Mouse (Mus musculus) left cerebral cortex, postnatal 36 days (tissue): ENCODE results near the gene Fzd10. TPM values are rescaled to one million over a fixed set of nuclear protein-coding genes. Genes with fewer than 3 reads are reported as not detected.

Experiments used
- DNase-seq, 2 experiments: peaks; one replicate each; pipeline ENCODE4 v3.0.0; 2021 to 2022; ENCODE audit warnings: low spot score in 2 of 2, mixed read lengths in 1 of 2
- intact Hi-C: fragments of 180-260 bp; cut with DNase I; formaldehyde crosslinking; loops from one replicate; pipeline ENCODE4 v1.15.1; 2025
- total RNA-seq, 2 experiments: library from RNA; stranded (reverse); gene quantifications; 2 replicates each; pipeline ENCODE4 v1.2.3; 2021

Gene Fzd10
- 1 to 10 TPM; 3.1 to 3.9 TPM for total RNA-seq

GRCm38 (mm10) chr5:128600072-128601021, at the start of gene Fzd10:
Gene Fzd10 (plus strand): TSS chr5:128600844.
- intact Hi-C loops, result no loop called here
- no peak for DNase-seq

DNA sequence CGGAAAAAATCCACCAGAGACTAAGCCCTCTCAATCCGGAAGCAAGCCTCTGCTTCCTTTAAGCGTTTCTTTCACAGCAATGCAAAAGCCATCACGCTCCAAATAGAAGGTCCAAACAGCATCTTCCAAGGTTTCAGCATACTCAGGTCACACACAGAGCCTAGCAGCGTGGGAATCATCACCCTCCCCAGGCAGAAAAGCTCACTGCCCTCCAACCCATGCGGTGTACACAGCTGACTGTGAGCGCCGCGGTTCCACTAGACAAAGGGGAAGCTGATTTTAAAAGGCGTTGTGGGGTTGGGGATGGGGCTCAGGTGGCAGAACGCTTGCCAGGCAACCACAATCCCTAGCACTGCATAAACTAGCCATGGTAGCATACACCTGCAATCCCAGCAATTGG, 49.2 kb upstream of the Fzd10 start:
- intact Hi-C loops, result no loop called here
- no peak for DNase-seq

DNA sequence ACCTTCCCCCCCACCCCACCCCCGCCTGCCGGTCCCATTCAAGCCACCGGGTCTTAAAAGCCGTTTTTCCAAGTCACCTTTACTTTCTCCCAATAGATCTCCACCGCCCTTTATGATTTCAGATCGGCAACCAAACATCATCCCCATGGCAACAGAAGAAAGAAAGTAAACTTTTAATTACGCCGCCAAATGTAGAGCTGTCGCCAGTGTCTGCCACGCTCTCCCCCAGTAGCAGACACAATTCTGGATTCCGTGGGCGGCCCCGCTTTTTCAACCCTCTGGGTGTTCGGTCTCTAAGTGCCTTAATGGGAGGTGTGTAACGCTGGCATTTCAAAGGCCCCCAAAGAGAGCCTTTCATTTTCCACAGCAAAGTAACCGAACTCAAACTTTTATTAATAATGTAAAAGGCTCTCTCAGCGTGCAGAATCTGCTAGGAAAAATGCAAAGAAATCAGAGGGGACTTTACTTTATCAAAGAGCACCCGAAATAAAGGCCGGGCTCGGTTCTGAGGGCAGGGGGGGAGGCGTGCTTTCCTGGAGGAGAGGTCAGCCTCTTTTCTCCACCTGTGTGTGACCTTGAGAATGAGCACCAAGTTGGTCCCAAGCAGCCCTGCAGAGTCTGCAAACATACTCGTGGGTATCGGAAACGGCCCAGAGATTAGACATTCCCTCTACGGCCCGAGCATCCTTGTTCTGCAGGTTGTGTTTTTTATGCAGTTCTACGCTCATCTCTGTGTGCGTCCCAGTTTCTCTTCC, 48.3 kb upstream of the Fzd10 start:
- DNase-seq, result peak in 1 of 2 experiments; percentile 20
- intact Hi-C loops, result no loop called here

- intact Hi-C loops, result no loop called here
- no peak for DNase-seq
These were observed 42.5 kb upstream of the Fzd10 start for GRCm38 (mm10) chr5:128558126-128558525.

DNA sequence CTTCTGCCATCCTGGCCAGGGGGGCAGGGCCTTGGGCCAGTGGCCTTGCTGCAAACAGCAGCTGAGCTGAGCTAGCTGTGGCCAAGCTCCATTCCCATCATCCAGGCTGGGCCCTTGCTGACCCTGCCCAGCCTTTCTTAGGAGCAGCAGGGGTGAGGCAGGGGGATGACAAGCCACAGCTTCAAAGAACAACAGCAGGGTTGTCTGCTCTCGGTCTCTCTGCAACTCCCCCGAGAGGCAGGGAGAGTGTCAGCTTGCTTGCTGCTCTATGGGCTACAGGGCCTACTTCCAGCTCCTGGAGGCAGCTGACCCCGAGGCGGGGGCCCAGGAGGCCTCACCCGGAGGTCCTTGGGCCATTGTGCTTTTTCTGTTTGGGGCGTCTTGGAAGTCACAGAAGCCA, 33.3 kb upstream of the Fzd10 start:
- DNase-seq, result no peak
- intact Hi-C loops, result no loop called here

DNA sequence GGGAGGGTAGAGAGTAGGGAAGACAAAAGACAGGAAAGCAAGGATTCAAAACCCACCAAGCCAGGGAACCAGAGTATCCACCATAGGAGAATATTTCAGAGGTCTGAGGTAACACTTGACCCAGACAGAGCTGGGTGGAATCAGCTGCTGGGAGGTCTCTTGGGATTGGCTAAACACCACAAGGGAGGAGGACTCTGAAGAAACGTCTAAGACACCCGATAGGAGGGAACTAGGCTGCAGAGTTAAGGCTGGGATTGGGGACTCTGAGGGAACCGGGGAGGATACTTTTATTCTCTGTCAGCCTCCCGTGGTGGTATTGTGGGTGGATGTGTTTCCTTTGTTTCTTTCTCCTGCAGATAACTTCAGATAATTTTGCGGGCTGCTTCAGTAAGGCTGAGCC, 31.7 kb upstream of the Fzd10 start:
- intact Hi-C loops, result no loop called here
- no peak for DNase-seq

- intact Hi-C loops, result no loop called here
- no peak for DNase-seq
These were observed 30.6 kb upstream of the Fzd10 start for GRCm38 (mm10) chr5:128570091-128570490.

DNA sequence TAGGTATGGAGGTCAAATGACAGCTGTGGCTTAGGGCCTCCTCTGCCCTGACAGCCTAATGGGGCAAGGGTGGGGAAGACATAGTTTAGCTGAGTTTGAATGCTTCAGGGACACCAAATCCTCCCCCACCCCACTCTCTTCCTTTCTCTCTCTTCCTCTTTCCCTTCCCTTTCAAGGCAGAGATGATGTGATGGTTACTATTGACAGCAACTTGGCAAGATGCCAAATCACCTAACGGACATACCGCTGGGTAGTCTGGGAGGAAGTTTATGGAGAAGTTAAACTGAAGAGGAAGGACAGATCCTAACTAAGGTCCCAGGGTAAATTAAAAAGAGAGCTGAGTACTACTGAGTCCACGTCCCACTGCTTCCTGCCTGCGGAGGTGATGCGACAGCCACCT, 29.8 kb upstream of the Fzd10 start:
- intact Hi-C loops, result no loop called here
- no peak for DNase-seq

DNA sequence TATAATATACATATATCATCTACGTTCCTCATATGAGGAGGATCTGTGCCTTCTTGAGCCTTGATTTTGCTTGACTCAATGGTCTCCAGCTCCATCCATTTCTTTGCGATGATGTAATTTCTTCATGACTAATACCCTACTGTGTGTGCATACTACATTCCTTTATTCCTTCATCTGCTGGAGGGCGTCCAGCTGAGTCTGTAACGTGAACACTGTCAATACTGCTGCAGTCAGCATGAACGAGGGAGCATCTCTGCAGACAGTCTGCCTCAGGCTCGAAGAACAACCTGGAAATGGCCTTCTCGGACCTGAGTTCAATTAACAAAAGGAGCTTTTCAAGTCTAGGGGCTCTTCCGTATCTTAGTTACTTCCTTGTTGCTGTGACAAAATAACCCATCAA, 28.9 kb upstream of the Fzd10 start:
- intact Hi-C loops, result no loop called here

GRCm38 (mm10) chr5:128575997-128576579, 24.6 kb upstream of the Fzd10 start:
- intact Hi-C loops, result no loop called here
- DNase-seq, result peak in 1 of 2 experiments; percentile 15

More for the DNA sequence above, 28.9 kb upstream of the Fzd10 start:
- DNase-seq, result no peak

DNA sequence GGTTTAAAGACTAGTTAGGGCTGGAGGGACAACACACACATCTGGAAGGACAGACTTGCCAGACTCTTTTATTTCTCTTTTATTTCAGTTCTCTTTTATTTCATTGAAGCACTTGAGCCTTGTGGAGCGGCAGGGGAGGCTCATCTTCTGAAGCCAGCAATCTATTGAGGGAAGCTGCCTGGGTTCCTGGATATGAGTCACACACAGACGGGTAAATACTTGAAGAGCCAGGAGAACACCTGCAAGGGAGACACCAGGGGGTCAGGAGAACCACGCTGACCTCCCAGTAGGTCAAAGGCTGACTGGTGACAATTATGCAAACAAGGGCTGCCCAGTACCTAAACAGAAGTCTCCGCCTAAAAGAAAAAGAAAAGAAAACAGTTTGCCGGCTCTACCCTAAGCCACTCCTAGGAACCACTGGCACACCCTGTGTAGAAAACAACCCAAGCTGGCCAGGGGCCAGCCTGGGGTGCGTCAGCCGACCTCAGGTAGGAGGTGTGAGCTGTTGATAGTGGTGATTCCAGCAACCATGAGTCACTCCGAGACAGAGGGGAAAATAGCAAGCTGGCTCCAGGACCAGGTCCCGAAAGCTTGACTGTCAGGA, 21.5 kb upstream of the Fzd10 start:
- DNase-seq, result no peak
- intact Hi-C loops, result no loop called here

GRCm38 (mm10) chr5:128580931-128581330, 19.7 kb upstream of the Fzd10 start:
- intact Hi-C loops, result no loop called here

GRCm38 (mm10) chr5:128581516-128581921, 19.1 kb upstream of the Fzd10 start:
- no peak for DNase-seq
- intact Hi-C loops, result no loop called here

More at GRCm38 (mm10) chr5:128580931-128581330, 19.7 kb upstream of the Fzd10 start:
- no peak for DNase-seq

DNA sequence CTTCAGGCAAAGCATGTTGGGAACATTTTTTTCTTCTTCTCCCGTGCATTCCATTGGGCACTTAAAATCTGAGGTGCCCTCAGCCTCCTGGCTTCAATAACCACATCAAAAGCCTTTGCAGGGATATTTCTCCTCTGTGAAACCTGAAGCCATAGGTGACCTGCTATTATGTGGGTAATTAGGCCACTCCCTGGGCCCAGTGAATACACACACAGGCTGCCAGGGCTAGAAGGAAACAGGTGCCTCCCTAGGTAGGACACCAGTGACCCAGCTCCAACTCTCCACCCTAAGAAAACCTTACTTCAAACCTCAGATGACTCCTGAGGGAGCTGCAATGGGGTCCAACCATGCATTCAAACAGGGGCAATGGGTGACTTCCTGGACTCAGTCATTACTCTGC, 11.4 kb upstream of the Fzd10 start:
- intact Hi-C loops, result no loop called here
- DNase-seq, result no peak

GRCm38 (mm10) chr5:128593446-128593845, 7.2 kb upstream of the Fzd10 start:
- intact Hi-C loops, result no loop called here
- DNase-seq, result no peak

GRCm38 (mm10) chr5:128596813-128597212, 3.8 kb upstream of the Fzd10 start:
- intact Hi-C loops, result loop anchor here (5.0 kb wide), 1 partner anchor 135 kb away; no protein-coding TSS in a partner anchor
- DNase-seq, result peak in 1 of 2 experiments; percentile 34

GRCm38 (mm10) chr5:128597381-128597780, 3.3 kb upstream of the Fzd10 start:
- DNase-seq, result no peak
- intact Hi-C loops, result loop anchor here (5.0 kb wide), 1 partner anchor 135 kb away; no protein-coding TSS in a partner anchor

GRCm38 (mm10) chr5:128598191-128598720, 2.4 kb upstream of the Fzd10 start:
- DNase-seq, result no peak
- intact Hi-C loops, result loop anchor here (5.0 kb wide), 1 partner anchor 134 kb away; no protein-coding TSS in a partner anchor

DNA sequence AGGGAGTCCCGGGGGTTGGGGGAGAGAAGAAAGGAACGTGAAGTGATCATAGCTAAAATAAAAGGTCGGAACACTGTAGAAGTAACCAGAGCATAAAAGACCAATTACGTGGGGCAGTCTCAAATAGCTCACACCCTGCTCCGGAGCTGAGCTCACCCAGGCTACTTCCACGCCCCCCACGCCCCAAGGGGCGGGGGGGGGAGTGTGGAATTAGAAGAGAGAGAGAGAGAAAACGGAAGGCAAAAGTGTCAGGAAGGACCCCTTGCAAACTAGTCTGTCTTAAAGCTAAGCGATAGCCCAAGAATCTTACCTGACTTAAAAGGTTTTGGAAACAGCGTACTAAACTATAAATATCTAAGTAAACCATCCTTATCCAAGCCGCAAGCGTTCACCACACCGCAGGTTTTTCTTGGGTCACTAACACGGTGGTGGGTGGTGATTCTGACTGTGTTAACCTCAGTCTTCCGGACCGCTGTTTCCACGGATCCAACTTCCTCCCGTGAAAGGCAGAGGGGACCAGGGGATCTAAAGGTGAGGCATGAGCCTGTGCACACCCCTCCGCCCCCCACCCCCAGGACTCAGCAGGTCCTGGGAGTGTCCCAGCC, 1.8 kb upstream of the Fzd10 start:
- intact Hi-C loops, result loop anchor here (5.0 kb wide), 1 partner anchor 133 kb away; no protein-coding TSS in a partner anchor
- DNase-seq, result no peak
